Mouse (Mus musculus): ENCODE data around the gene Acap3. TPM values are rescaled to one million over a fixed set of nuclear protein-coding genes. Genes with fewer than 3 reads are reported as not detected.
A peak's percentile ranks its signal among the peaks of the same experiment; 100 is the strongest.

Gene Acap3
- total RNA-seq, 4 experiments from 2014 or later, result 18.2 to 49.2 (median 30.9) TPM

GRCm38 (mm10) chr4:155887674-155888073, 3.9 kb upstream of the Acap3 start:
- peak; percentile 0 for DNase-seq

GRCm38 (mm10) chr4:155888181-155888580, 3.4 kb upstream of the Acap3 start:
- DNase-seq, result peak; percentile 0

- DNase-seq, result no peak
Observed at GRCm38 (mm10) chr4:155889316-155889715, 2.3 kb upstream of the Acap3 start.

- no peak for DNase-seq
Observed at GRCm38 (mm10) chr4:155891011-155891471, 581 bp upstream of the Acap3 start.

GRCm38 (mm10) chr4:155892017-155892416, 395 bp downstream of the Acap3 start:
- DNase-seq, result peak; percentile 69

- DNase-seq, result no peak
Observed at GRCm38 (mm10) chr4:155892438-155893211, 1.0 kb downstream of the Acap3 start.

- no peak for DNase-seq
Observed at GRCm38 (mm10) chr4:155893212-155893690, 1.6 kb downstream of the Acap3 start.

- DNase-seq, result peak; percentile 65
Observed at GRCm38 (mm10) chr4:155894311-155894881, 2.8 kb downstream of the Acap3 start.

- DNase-seq, result no peak
Observed at GRCm38 (mm10) chr4:155895216-155895615, 3.6 kb downstream of the Acap3 start.

- DNase-seq, result no peak
Observed at GRCm38 (mm10) chr4:155895826-155896225, 4.2 kb downstream of the Acap3 start.

GRCm38 (mm10) chr4:155896461-155896860, 4.8 kb downstream of the Acap3 start:
- DNase-seq, result no peak

GRCm38 (mm10) chr4:155898318-155898717, 6.7 kb downstream of the Acap3 start:
- DNase-seq, result no peak

- no peak for DNase-seq
Observed at GRCm38 (mm10) chr4:155899355-155899754, 7.7 kb downstream of the Acap3 start.

- peak; percentile 8 for DNase-seq
Observed at GRCm38 (mm10) chr4:155901205-155901604, 9.6 kb downstream of the Acap3 start.

GRCm38 (mm10) chr4:155903246-155903645, 11.6 kb downstream of the Acap3 start:
- DNase-seq, result no peak

- DNase-seq, result peak; percentile 6
Observed at GRCm38 (mm10) chr4:155904318-155905102, 12.9 kb downstream of the Acap3 start.

- DNase-seq, result no peak
Observed at GRCm38 (mm10) chr4:155905634-155906033, 14.0 kb downstream of the Acap3 start.

- DNase-seq, result no peak
Observed at GRCm38 (mm10) chr4:155906125-155906524, 14.5 kb downstream of the Acap3 start.

- DNase-seq, result no peak
Observed at GRCm38 (mm10) chr4:155907003-155907402, 15.4 kb downstream of the Acap3 start.

GRCm38 (mm10) chr4:155908281-155908680, 16.7 kb downstream of the Acap3 start:
- peak; percentile 5 for DNase-seq

GRCm38 (mm10) chr4:155908751-155909150, 17.1 kb downstream of the Acap3 start:
- no peak for DNase-seq

GRCm38 (mm10) chr4:155932031-155932430, 40.4 kb downstream of the Acap3 start:
- DNase-seq, result no peak

GRCm38 (mm10) chr4:155943049-155943452, 51.4 kb downstream of the Acap3 start:
- DNase-seq, result no peak

Data from adrenal gland, adult 8-10 months (tissue).